Mouse (Mus musculus) NIH3T3 (cell line): ENCODE data around the gene Gfap.

Source experiments
- DNase-seq: peaks from one replicate; pipeline ENCODE4 v3.0.0-alpha.2; 2012; ENCODE audit warnings: low read depth

The Gfap gene

GRCm38 (mm10) chr11:102900763-102901162, at the start of gene Gfap:
Gfap (minus strand) TSS chr11:102900912.
- DNase-seq: peak; percentile 95

GRCm38 (mm10) chr11:102948043-102948961, 47.6 kb upstream of the Gfap start:
- DNase-seq: no peak

GRCm38 (mm10) chr11:102946992-102947343, 46.3 kb upstream of the Gfap start:
- DNase-seq: no peak

- DNase-seq: no peak
These were observed 45.7 kb upstream of the Gfap start, which contains the start of gene C1ql1 for GRCm38 (mm10) chr11:102946265-102946991. C1ql1 (minus strand) TSS chr11:102946688.

GRCm38 (mm10) chr11:102945306-102946264, 44.9 kb upstream of the Gfap start:
- DNase-seq: no peak

- DNase-seq: no peak
These were observed 40.5 kb upstream of the Gfap start for GRCm38 (mm10) chr11:102941236-102941635.

GRCm38 (mm10) chr11:102939024-102939675, 38.4 kb upstream of the Gfap start:
- DNase-seq: no peak

GRCm38 (mm10) chr11:102937529-102938182, 36.9 kb upstream of the Gfap start:
- no peak for DNase-seq

- DNase-seq: no peak
These were observed 35.6 kb upstream of the Gfap start for GRCm38 (mm10) chr11:102936272-102936671.

GRCm38 (mm10) chr11:102930672-102931071, 30.0 kb upstream of the Gfap start:
- DNase-seq: no peak

GRCm38 (mm10) chr11:102925351-102925717, 24.6 kb upstream of the Gfap start:
- peak; percentile 80 for DNase-seq

GRCm38 (mm10) chr11:102924557-102925350, 24.0 kb upstream of the Gfap start, which contains the start of gene Kif18b:
Kif18b (minus strand) TSS chr11:102925124.
- DNase-seq: peak; percentile 98

- no peak for DNase-seq
These were observed 20.8 kb upstream of the Gfap start for GRCm38 (mm10) chr11:102921491-102921890.

GRCm38 (mm10) chr11:102918077-102918476, 17.4 kb upstream of the Gfap start:
- peak; percentile 57 for DNase-seq

- no peak for DNase-seq
These were observed 14.7 kb upstream of the Gfap start for GRCm38 (mm10) chr11:102915380-102915779.

- no peak for DNase-seq
These were observed 10.7 kb upstream of the Gfap start for GRCm38 (mm10) chr11:102911376-102911775.

GRCm38 (mm10) chr11:102903654-102904053, 2.9 kb upstream of the Gfap start:
- no peak for DNase-seq

- no peak for DNase-seq
These were observed 1.4 kb upstream of the Gfap start for GRCm38 (mm10) chr11:102902107-102902506.

GRCm38 (mm10) chr11:102901199-102901598, 487 bp upstream of the Gfap start:
- DNase-seq: no peak

GRCm38 (mm10) chr11:102898408-102898807, 2.3 kb downstream of the Gfap start:
- no peak for DNase-seq
